Mouse (Mus musculus) forebrain, embryonic 14.5 days (tissue): ENCODE measurements around the gene Arih2. TPM values are rescaled to one million over a fixed set of nuclear protein-coding genes. Genes with fewer than 3 reads are reported as not detected.

Source experiments
- ATAC-seq: fragments of 200-750 bp; cut with Nextera tagmentation; 2 replicates; pipeline ENCODE4 v1.8.0; 2017; ENCODE audit warnings: mild to moderate bottlenecking, moderate library complexity
- DNase-seq: peaks from one replicate; pipeline ENCODE4 v3.0.0-alpha.2; 2015; ENCODE audit warnings: low spot score
- H3K27ac ChIP-seq: fragments of 300-500 bp; sonication (generic); 2 replicates; pipeline ENCODE4 v1.5.1; 2014; ENCODE audit warnings: low read depth, mild to moderate bottlenecking, control low read depth, low read length, moderate library complexity
- H3K27me3 ChIP-seq: fragments of 300-500 bp; sonication (generic); replicated peaks from 2 replicates; pipeline ENCODE4 v1.6.1; 2014; ENCODE audit warnings: low read length, control low read depth, mixed read lengths; ENCODE audit not compliant: control insufficient read depth, insufficient read depth
- H3K36me3 ChIP-seq: fragments of 300-500 bp; sonication (generic); 2 replicates; pipeline ENCODE4 v1.6.1; 2014; ENCODE audit warnings: low read length, control low read depth; ENCODE audit not compliant: control insufficient read depth, insufficient read depth
- H3K4me1 ChIP-seq: fragments of 300-500 bp; sonication (generic); 2 replicates; pipeline ENCODE4 v1.6.1; 2014; ENCODE audit warnings: antibody characterized with exemption, low read length, control low read depth; ENCODE audit not compliant: control insufficient read depth, insufficient read depth
- H3K4me2 ChIP-seq: fragments of 300-500 bp; sonication (generic); 2 replicates; pipeline ENCODE4 v1.6.1; 2014; ENCODE audit warnings: mild to moderate bottlenecking, control low read depth, low read length
- H3K4me3 ChIP-seq: fragments of 300-500 bp; sonication (generic); 2 replicates; pipeline ENCODE4 v1.5.1; 2014; ENCODE audit warnings: low read depth, low read length, control low read depth
- H3K9ac ChIP-seq: fragments of 300-500 bp; sonication (generic); 2 replicates; pipeline ENCODE4 v1.6.1; 2014; ENCODE audit warnings: mild to moderate bottlenecking, low read length, control low read depth, moderate library complexity
- H3K9me3 ChIP-seq: fragments of 300-500 bp; sonication (generic); replicated peaks from 2 replicates; pipeline ENCODE4 v1.6.1; 2016; ENCODE audit warnings: low read length, control low read depth, mixed read lengths; ENCODE audit not compliant: control insufficient read depth
- WGBS: fragments of 180-500 bp; shearing (Covaris S2); extraction: QIAGEN DNeasy Blood & Tissue Kit; methylation state at CpG from one replicate; pipeline ENCODE4 v1.1.7; 2014; 5-methylcytosine and 5-hydroxymethylcytosine counted together
- polyA plus RNA-seq: library from polyadenylated mRNA; unstranded; fragments of >200 nt; fragmentation: Nextera tagmentation; extraction: Ambion mirVana; gene quantifications from 2 replicates; pipeline ENCODE4 v1.2.1, GENCODE M21; 2014

The Arih2 gene
- polyA plus RNA-seq, 1 experiment from 2014 or later = 37.5 TPM

- ATAC-seq = no peak
- H3K4me1 ChIP-seq = peaks cover 24% of the 10 kb centered on the region
- H3K9me3 ChIP-seq = no peaks in the 10 kb centered on the region
- H3K27ac ChIP-seq = peak overlapping the region; percentile 93
- no peak for DNase-seq
- H3K4me2 ChIP-seq = peak overlapping the region; percentile 62
- no peaks in the 10 kb centered on the region for H3K27me3 ChIP-seq
- H3K36me3 ChIP-seq = peaks cover 30% of the 10 kb centered on the region
- peak overlapping the region; percentile 82 for H3K4me3 ChIP-seq
- WGBS = 69% methylated on average over 5 of the region's 5 CpGs
- H3K9ac ChIP-seq = peak overlapping the region; percentile 66
Observed at GRCm38 (mm10) chr9:108579344-108579690, 69.9 kb downstream of the Arih2 start.

DNA sequence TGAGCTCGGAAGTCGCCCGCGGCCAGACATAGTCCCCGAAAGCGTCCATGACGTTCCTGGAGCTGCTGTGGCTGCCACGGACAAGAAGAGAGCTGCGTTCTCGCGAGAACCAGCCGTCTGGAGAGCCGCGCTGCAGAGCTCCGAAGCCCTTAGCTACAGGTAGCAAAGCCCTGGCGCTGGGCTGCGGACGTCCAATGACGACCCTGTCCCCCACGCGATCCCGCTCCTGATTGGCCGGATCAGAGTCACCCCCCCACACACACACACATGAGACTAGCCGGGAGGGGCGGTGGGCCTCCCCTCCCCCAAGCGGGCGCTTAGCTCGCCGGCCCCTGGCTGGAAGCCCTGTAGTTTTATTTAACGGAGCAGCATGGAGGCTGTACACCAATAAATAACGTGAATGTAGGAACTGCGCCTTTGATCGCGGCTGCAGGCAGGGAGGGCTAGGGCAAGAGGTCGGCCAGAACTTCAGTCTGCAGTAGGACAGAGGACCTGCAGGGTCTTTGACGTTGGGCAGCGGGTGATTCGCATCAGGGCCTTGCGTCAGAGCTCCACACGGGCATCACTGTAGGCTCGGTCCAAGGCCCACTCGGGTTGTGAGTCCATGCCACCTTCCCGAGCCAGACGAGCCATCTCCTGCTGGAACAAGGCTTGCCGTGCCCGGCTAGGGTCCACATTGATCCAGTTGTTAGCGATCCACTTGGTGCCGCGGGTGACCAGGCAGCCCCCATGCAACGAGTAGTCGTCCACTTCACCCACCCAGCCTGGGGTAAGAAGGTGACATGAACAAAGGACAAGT is 70.4 kb downstream of the Arih2 start, which contains the start of gene Wdr6:
Gene Wdr6, minus strand, starts transcription at position 195 of the 799 bp plus-strand sequence.
- Histone ChIP-seq H3K9me3 (no peaks in the 10 kb centered on the region), H3K4me3 (peak within 1 kb of the TSS; percentile 82), H3K36me3 (peaks cover 35% of the 10 kb centered on the region), H3K4me1 (peaks cover 26% of the 10 kb centered on the region), H3K4me2 (peak within 1 kb of the TSS; percentile 62), H3K27ac (peak within 1 kb of the TSS; percentile 93), H3K27me3 (no peaks in the 10 kb centered on the region), H3K9ac (peak within 1 kb of the TSS; percentile 91)
- peak; percentile 98 for DNase-seq
- ATAC-seq = peak; percentile 98
- 5% methylated on average over 51 of the region's 51 CpGs for WGBS

DNA sequence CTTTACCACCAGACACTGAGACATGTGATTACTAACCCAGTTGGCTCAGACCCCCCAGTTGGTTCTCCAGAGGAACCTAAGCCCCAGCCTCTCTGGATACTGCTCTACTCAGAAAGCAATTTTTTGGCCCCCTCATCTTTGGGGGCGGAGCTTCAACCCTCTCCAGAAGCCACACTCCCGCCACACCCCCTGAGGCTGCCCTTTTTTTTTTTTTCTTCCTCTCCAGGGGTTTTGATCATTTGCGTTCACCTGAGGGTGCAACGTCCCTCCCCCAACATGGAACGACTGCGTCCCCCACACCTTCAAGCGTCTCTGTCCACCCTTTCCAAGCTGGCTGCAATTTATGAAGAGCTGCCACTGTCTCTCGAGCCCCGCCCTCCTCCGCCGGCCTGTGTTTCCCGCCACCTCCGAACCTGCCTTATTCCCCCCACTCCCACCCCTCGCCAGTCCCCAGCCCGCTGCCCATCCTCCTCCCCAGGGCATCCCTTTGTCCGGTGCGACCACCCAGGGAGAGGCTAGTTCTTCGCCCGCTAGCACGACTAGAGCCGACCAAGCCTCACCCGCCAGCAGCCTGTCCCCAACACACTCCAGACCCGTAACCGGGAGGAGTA is 71.1 kb downstream of the Arih2 start:
- ATAC-seq (peak; percentile 19), DNase-seq (peak; percentile 61)
- Histone ChIP-seq H3K9me3 (no peaks in the 10 kb centered on the region), H3K4me3 (peak overlapping the region; percentile 82), H3K27me3 (no peaks in the 10 kb centered on the region), H3K27ac (peak overlapping the region; percentile 93), H3K9ac (peak overlapping the region; percentile 91), H3K4me1 (peaks cover 26% of the 10 kb centered on the region), H3K4me2 (peak overlapping the region; percentile 62), H3K36me3 (peaks cover 38% of the 10 kb centered on the region)
- WGBS = under 1% methylated on average over 24 of the region's 24 CpGs

- Histone ChIP-seq H3K4me2 (peak overlapping the region; percentile 62), H3K4me3 (peak overlapping the region; percentile 82), H3K9me3 (no peaks in the 10 kb centered on the region), H3K4me1 (peaks cover 26% of the 10 kb centered on the region), H3K27ac (peak overlapping the region; percentile 93; the same call in 1 of the 2 replicates), H3K9ac (peak overlapping the region; percentile 91), H3K36me3 (peaks cover 48% of the 10 kb centered on the region), H3K27me3 (no peaks in the 10 kb centered on the region)
- 48% methylated on average over 6 of the region's 6 CpGs for WGBS
- ATAC-seq = no peak
- DNase-seq = no peak
Observed at GRCm38 (mm10) chr9:108577025-108577424, 72.2 kb downstream of the Arih2 start.

- WGBS = 93% methylated on average over 37 of the region's 37 CpGs
- H3K27me3 ChIP-seq = no peaks in the 10 kb centered on the region
- DNase-seq (no peak), ATAC-seq (no peak)
- H3K4me1 ChIP-seq = peaks cover 26% of the 10 kb centered on the region
- H3K9ac ChIP-seq = no peak overlapping the region
- no peak overlapping the region for H3K4me3 ChIP-seq
- H3K4me2 ChIP-seq = peak overlapping the region; percentile 62
- H3K9me3 ChIP-seq = no peaks in the 10 kb centered on the region
- peaks cover 55% of the 10 kb centered on the region for H3K36me3 ChIP-seq
- no peak overlapping the region for H3K27ac ChIP-seq
Observed at GRCm38 (mm10) chr9:108575321-108576297, 73.6 kb downstream of the Arih2 start.

GRCm38 (mm10) chr9:108574921-108575320 is 74.3 kb downstream of the Arih2 start:
- ATAC-seq (no peak), DNase-seq (no peak)
- Histone ChIP-seq H3K27me3 (no peaks in the 10 kb centered on the region), H3K9ac (peak overlapping the region; percentile 21; the same call in 1 of the 2 replicates), H3K4me1 (peaks cover 32% of the 10 kb centered on the region), H3K4me2 (no peak overlapping the region), H3K27ac (no peak overlapping the region), H3K4me3 (no peak overlapping the region), H3K36me3 (peaks cover 55% of the 10 kb centered on the region), H3K9me3 (no peaks in the 10 kb centered on the region)
- WGBS = 88% methylated on average over 12 of the region's 12 CpGs

GRCm38 (mm10) chr9:108573774-108574690 is 75.2 kb downstream of the Arih2 start:
- 51% methylated on average over 26 of the region's 26 CpGs for WGBS
- no peaks in the 10 kb centered on the region for H3K9me3 ChIP-seq
- peak; percentile 61 for DNase-seq
- no peak overlapping the region for H3K4me3 ChIP-seq
- no peak for ATAC-seq
- peaks cover 55% of the 10 kb centered on the region for H3K36me3 ChIP-seq
- peak overlapping the region; percentile 21 for H3K9ac ChIP-seq
- H3K4me1 ChIP-seq = peaks cover 33% of the 10 kb centered on the region
- no peaks in the 10 kb centered on the region for H3K27me3 ChIP-seq
- H3K4me2 ChIP-seq = 0 out of 2 replicates have a peak overlapping the region, but pooled peaks have one; percentile 5
- H3K27ac ChIP-seq = no peak overlapping the region

- Histone ChIP-seq H3K4me3 (no peak overlapping the region), H3K4me1 (peaks cover 33% of the 10 kb centered on the region), H3K4me2 (no peak overlapping the region), H3K27ac (no peak overlapping the region), H3K9me3 (no peaks in the 10 kb centered on the region), H3K27me3 (no peaks in the 10 kb centered on the region), H3K9ac (no peak overlapping the region), H3K36me3 (peaks cover 55% of the 10 kb centered on the region)
- 83% methylated on average over 10 of the region's 10 CpGs for WGBS
- no peak for ATAC-seq
- DNase-seq = no peak
Observed at GRCm38 (mm10) chr9:108572321-108572720, 76.9 kb downstream of the Arih2 start.
